Mouse (Mus musculus) embryo, embryonic 9.5 days (tissue): ENCODE measurements around the gene Dagla.

Experiments used
- DNase-seq: peaks from one replicate; pipeline ENCODE4 v3.0.0-alpha.2; 2017; ENCODE audit errors: extremely low spot score

Gene Dagla

DNA sequence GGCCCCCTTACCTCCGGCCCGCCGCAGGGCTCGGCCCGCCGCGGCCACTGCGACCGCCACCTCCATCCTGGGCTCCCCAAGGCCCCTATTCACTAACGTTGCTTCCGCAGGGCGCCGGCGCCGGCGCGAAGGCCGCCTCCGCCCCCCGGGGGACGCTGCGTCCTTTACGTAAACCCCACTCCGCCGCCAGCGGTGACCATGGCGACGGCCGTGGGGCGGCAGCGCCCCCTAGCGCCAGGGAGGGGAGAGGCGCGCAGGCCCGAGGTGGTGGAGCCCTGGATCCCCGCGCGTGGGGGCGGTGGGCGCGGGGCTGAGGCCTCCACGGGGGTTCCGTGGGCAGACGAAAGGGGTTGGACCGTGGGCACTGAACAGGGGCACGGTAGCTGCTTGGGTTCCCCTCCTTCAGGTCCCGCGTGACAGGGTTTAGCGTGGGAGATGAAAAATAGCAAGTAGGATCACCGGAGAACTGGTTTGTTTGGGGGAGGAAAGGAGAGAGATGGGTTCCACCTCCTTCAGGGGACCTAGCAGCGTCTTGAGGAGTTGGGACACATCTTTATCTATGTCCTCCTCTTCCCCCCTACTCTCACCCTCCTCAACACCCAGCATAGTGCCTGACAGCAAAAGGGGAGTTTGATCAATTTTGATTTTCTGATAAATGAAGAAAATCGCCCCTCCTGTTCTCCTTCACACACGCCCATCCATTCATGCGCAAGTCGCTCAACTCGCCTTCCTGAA is at the start of gene Dagla:
Dagla (minus strand) TSS at position 68 of the 735 bp plus-strand sequence.
- peak; percentile 80 for DNase-seq

DNA sequence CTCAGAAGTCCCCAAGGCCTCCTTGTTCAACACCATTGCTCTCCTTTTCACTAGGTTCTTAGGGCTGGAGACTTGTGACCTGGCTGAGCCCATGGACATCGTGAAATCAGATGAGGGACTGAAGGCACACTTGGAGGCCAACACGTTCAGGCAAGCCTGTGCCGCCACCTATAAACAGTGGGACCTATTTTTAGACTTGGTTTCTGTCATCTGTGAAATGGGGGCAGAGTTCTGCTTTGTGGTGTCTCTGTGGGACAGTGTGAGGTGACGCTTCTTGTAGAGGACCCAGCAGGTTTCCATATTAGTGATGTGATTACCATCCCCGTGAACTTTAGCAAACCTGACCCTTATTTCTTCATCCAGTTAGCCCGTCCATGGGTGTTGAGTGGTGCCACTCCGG is 47.5 kb upstream of the Dagla start:
- DNase-seq: no peak

DNA sequence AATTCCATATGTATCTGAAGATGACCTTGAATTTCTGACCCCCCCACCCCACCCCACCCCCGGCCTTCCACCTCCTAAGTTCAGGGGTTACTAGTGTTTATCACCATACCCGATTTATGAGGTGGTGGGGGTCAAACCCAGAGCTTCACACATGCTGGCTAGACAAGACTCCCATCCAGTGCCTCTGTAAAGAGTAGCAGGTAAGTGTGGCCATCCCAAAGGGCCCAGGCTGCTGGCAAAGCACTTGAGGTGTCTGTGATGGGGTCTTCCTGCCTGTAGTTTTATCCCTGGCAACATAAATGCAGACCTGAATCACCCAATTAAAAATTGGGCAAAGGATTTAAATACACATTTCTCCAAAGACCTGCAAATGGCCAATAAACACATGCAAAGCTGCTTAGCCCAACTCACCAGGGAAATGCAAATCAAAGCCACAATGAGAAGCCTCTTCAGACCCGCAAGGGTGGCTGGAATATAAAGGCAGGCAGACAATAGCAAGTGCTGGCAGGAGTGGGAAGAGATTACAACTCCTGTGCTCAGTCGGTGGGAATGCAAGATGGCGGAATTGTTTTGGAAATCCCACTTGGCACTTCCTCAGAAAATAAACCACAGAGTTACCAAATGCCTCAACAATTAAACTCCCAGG is 43.1 kb upstream of the Dagla start:
- DNase-seq: no peak

DNA sequence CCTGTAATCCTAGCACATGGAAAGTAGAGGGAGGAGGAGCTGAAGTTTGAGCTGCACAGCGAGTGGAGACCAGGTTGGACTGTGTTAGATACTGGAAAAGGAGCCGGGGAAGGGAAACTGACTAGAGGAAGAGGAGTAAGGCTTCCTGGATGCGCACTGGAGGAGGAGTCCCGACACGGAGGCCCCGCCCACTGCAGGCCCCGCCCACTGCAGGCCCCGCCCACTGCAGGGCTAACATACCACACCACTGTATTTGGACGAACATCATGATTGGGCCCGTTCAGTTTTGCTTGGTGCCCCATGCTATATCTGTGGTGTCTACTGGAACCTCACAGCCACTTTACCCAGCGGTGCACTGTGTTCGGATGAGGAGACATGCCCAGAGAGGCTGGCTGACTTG is 41.0 kb upstream of the Dagla start:
- no peak for DNase-seq

DNA sequence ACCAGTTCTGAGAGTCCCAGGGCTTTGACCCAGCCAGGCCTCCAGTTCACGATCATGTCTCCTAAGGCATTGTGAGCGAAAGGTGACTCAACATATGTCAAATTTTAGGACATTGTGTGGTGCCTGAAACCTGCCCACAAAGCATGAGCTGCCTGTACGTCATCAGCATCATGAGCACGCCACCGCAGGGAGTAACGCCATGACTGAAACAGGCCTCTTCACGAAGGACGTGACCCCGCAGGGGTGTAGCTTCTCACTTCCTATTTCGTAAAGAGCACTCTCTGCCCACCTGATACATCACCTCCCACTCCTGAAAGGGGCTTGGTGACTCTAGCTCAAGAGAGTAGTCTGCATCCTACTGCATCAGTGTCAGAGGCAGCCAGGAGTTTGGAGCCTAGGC is 39.2 kb upstream of the Dagla start:
- no peak for DNase-seq

DNA sequence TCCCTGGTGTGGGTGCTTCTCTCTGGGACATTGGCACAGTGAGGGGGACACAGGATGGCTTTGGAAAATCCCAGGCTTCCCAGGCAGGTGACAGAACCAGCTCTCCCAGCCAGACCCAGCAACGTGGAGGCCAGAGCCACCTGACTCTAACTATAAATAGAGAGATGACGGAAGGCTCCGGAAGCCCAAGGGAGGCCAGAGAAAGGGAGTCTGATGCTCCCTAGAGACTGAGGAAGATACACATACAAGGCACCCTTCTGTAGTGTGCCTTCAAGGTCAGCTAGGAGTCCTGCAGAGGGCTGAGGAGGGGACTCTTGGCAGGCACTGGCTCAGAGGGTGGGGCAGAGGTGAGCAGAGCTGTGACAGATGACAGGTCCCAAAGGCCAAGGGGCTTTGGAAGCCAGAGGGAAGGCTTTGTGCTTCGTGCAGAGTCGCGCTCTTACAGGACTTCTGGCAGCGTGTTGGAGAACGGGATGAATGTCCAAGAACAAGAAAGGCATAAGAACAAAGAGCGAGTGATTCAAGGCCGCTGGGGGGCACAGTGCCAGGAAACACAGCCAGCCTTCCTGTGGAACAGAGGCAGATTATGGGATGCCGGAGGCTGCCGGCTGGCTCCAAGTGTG is 37.3 kb upstream of the Dagla start:
- DNase-seq: no peak

DNA sequence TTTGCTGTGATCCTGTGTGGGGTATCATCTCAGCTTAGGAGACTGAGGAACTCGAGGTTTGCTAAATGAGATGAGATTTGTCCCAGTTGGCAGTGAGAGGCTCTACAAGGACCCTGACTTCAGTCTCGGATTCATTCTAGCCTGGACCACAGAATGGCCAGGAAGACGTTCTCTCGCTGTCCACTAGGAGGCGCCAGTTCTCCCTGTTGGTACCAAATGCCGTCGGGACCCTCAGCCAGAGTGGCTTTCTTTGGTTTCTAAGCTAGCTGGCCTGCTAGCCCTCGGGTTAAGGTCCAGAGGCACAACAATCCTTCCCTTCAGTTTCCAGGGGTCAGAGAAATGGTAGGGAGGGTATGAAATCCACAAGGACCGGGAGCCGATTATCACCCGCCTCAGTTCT is 36.5 kb upstream of the Dagla start:
- peak; percentile 72 for DNase-seq

DNA sequence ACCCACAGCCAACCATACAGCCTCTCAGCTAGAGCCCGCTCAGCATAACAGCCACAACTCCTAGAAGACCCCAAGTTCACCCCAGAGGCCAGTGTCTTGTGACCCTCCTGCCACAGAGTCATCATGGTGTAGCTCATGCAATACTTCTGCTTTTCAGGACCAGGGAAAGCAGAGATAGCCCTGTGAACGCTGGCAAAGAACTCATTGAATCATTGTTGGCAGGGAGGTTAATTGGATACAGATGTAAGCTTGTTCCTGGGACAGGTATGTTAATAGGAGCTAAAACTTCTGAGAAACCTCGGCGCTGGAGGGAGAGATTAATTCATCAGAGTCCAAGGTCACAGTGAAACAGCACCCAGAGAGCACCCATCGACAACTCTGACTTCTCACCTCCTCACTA is 36.0 kb upstream of the Dagla start:
- DNase-seq: no peak

DNA sequence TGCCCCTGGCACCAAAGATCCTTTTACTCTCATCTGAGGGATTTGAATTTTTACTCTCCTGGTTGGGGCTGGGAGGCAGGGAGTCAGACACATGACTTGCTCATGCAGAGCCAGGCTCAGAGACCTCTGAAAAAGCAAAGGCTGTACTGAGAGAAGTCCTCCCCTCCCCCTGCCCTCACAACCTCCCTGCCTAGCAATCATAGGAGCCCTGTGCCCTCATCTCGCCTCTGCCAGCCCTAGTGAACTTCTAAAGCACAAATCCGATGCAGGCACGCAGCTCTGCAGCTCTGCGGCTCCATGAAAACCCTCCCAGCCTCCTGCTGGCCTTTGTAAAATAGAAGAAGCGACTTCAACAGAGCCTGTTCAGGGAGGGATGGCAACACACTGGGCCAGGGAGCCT is 34.6 kb upstream of the Dagla start:
- DNase-seq: no peak

DNA sequence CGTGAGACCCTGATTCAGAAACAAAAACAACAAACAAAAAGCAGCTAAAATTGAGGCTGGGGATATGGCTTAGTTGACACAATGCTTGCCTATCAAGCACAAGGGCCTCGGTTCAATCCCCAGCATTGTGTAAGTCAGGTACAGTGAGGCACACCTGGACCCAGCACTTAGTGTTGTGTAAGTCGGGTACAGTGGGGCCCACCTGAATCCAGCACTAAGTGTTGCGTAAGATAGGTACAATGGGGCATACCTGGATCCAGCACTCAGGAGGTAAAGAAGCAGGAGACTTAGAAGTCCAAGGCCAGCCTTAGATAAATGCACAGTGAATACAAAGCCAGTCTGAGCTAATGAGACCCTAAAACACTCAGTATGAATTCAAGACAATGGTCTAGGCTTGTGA is 34.0 kb upstream of the Dagla start:
- no peak for DNase-seq

DNA sequence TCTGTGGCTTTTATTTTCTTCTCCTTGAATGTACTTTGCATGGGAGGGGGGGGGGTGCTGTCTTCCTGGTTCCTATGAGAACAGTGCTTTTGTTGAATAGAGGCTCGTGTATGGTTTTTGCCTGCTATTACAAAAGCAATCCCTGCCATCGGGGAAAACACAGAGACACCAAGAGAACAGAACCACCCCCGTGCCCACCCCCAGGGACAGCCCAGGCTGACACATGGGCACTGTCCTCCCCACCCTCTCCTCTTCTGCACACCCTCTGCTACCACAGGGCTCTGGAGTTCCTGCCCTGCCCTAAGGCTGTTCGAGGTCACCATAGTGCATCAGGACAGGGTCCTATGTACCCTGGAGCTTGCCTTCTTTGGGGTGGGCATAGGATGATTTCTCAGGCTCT is 29.8 kb upstream of the Dagla start:
- DNase-seq: no peak

DNA sequence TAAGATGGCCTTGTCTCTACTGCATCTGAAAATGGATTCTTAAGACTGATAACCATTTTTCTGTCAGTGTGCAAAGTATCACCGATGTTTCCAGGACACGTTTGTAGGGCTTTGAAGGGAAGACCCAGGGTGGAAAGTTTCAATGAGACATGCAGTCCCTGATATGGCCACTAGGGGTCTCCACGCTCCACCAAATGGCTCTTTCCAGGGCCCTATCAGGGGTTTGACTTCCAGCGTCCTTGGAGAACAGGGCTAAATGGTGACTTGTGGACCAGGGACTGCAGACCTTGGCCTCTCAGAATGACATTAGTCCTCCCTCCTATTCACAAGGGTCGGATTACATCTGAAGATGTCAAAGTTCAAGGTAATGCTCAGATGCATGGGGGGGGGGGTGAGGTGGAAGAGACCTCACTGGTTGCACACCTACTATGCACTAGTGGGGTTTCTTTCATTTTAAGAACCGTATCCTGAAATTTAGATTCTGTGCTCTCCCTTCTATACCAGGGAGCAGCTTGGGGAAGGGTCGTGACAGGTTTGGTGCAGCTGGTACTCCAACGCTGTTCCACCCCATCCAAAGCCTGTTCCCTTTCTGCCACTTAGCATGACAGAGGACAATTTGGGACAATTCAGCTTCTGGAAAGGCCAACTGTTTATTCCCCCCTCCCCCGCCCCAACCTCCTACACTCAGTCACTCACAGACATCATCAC is 29.0 kb upstream of the Dagla start:
- peak; percentile 74 for DNase-seq

DNA sequence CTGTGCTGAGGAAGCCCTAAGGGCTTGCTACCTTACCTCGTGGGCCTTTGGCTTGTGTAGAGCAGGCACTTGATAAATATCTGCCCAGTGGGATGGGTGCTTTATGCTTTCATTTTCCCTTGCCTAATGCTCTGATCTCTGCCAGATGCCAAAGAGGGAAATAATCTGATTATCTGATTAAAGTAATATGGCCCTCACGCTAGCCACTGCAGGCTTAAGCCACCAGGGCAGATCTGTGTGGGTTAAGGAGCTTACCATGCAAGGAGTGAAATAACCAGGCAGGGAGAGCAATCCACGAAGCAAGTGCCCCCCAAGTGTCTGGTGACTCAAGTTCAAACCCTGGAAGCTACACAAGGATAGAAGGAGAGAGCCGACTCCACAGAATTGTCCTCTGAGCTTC is 27.0 kb upstream of the Dagla start:
- DNase-seq: no peak

DNA sequence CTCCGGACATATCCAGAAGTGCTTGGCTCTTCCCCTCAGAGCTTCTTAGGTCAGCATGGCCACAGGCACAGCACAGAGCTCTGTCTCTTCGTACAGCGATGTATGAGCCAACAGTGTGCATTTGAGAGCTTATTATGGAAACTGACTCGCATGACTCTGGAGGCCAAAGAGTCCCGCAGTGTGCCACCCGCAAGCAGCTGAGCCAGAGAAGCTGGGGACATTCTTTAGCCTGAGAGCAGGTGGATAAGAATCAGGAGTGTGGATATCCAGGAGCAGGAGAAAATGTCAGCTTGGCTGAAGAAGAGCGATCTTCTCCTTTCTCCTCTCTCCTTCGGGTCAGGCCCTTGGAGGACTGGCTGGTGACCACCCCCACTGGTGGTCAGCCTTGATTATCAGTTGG is 24.4 kb upstream of the Dagla start:
- DNase-seq: no peak

DNA sequence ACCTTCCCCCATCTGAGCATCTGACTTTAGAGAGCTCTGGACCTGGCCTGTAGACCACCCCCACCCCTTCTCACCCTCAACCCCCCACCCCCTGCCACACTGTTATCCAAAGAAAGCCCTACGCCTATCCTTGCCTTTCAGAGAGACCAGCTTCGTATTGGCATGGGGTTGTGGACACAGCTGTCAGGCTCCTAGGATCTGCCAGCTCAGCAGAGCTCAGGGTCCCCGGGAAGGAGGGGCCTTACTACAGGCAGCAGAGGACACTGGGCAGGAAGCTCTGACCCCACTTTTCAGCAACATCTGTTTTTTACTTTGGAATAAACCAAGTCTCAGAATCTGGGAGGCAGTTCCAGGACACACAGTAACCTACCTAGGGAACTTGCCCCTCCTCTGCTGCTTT is 21.9 kb upstream of the Dagla start:
- DNase-seq: no peak

DNA sequence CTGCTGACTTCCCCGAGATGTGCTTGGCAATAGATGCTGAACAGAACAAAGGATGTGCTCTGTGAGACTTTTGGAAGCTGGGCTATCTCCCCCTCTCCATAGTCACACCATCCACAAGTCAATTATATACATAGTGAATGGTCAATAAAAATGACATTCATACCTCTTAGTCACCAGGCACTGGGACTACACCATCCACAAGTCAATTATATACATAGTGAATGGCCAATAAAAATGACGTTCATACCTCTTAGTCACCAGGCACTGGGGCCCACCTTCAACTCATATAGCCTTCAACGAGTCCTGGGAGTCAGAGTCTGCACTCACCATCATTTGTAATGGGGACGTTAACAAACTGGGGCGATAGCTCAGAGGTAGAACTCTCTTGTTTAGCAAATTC is 19.2 kb upstream of the Dagla start:
- DNase-seq: no peak

DNA sequence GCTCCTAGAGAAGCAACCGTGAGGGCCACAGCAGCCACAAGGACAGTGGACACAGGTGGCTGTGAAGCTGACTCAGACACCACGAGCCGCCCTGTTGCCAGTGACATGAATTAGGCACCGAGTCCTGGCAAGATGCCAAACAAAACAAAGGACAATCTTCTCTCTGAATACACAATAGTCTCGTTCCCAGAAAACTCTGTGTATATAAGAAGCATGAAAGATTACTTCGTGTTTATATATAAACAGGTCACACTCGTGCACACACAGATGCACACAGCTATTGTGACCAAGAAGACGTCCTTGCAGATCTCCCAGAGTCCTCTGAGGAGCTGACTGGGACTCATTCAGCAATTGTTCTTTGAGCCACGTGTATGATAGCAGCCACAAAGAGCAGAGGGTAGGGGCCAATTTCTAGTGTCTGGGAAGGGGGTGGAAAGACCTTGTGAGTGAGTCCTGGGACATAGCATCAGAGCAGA is 18.7 kb upstream of the Dagla start:
- no peak for DNase-seq

DNA sequence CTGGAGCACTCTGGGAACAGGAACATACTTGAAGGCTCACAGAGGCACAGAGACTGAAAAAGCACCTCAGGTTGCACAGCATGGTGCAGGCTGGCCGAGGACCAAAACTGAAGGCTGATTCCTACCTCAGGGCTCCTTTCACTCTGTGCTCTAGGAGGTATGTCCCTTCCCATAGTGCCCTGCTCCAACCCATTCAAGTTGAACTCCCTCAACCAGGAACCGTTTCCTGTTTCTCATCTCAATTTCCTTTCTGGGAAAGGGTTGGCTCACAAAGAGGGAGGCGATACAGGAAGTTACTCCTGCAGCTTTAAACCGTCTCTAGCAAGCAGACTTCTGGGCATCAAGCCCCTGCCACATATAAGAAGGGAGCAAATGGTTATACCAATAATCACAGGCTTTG is 13.1 kb upstream of the Dagla start:
- DNase-seq: no peak

DNA sequence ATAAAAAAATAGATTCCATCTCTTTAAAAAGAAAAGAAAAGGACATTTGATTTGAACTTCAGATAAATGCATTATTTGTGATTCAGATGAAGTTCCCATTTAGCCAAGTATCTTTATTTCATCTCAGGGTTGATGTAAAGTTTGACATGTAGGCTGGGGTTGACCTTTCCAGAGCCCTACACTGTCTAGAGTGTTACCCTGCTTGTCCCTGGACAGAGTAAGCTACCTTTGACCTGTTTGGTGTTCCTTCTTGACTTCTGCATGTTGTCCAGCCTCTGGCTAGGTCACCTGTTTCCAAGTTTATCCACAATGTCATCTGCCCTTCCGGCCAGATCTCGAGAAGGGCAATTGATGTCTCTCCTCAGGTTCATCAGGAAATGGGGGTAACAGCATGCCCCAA is 12.7 kb upstream of the Dagla start:
- no peak for DNase-seq

DNA sequence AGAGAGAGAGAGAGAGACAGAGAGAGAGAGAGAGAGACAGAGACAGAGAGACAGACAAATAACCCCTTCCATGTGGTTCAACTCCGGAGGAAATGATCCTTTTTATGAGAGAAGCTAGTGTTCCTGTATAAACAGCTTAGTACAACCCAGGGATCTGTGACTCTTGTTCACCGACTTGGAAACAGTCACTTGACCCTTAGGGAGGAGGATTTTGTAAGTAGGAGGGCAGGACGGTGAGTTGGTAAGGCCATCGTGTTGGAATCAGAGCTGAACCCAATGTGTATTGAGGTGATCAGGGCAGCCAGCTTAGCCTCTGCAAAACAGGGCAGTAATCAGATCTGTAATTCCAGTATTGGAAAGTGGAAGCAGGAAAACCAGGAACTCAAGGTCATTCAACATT is 12.3 kb upstream of the Dagla start:
- no peak for DNase-seq

DNA sequence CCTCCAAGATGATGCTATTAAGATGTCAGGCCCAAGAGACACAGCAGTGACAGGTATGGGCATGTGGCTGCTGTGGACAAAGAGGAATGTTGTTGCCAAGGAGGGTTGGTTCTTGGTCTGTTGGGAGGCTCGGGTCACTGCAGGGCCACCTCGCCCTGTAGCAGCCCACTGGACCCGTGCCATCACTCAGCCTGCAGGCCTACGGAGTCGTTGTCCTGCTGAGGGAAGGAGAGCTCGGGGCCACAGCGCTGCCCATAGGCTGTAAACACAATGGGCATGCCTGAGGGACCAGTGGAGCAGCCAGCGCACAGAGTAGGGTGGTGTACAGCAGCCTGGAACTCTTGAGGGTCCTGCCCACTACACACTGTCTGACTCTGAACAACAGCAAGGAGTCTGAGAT is 7.4 kb upstream of the Dagla start:
- DNase-seq: no peak

DNA sequence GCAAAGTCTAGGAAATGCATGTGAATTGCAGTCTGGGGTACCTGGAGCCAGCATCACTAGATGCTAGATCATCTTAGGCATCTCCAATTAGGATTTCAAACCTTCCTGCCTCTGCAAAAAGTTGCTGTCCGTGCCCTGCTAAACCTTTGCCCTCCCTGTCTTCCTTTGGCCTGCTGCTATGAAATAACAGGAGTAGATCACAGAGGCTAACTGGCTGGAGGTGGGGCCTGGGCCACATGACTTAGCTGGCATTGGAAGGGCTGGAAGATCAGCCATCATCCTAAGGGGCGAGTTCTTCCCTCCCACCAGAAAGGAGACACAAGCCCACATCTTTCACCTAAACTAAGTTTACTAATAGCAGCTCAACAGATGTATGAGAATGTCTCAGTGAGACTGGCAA is 4.3 kb upstream of the Dagla start:
- DNase-seq: no peak

DNA sequence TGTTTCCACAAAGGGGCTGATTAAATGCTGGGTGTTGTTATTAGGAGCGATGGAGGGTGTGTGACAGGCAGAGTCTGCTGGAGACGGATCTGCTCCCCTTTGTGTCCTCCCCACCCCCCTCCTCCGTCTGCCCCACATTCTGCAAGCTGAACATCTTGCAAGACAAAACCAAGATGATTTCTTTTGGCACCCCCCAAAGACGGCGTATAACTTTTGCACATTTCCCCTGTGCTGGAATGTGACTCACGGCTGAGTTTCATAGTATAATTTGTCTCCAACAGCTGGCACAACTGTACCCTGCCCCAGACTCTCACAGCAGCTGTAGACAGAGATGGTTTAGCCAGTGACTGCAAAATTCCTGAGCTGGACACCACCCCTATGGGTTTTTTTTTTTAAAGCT is 3.3 kb upstream of the Dagla start:
- no peak for DNase-seq
